Mouse (Mus musculus) right cerebral cortex, postnatal 10 days (tissue): ENCODE results near the gene Mob4.

Source experiments
- DNase-seq, 2 experiments: peaks; one replicate each; pipeline ENCODE4 v3.0.0; 2021; ENCODE audit warnings: low spot score in 2 of 2

Gene Mob4

GRCm38 (mm10) chr1:55131424-55132014, 488 bp downstream of the Mob4 start:
- peak in 1 of 2 experiments; percentile 61 for DNase-seq

GRCm38 (mm10) chr1:55132308-55132707, 1.3 kb downstream of the Mob4 start:
- DNase-seq: no peak

GRCm38 (mm10) chr1:55133173-55133572, 2.1 kb downstream of the Mob4 start:
- DNase-seq: no peak

GRCm38 (mm10) chr1:55134301-55134700, 3.3 kb downstream of the Mob4 start:
- no peak for DNase-seq

- no peak for DNase-seq
Observed at GRCm38 (mm10) chr1:55135846-55136245, 4.8 kb downstream of the Mob4 start.

- DNase-seq: no peak
Observed at GRCm38 (mm10) chr1:55144338-55144737, 13.3 kb downstream of the Mob4 start.

GRCm38 (mm10) chr1:55145556-55145955, 14.5 kb downstream of the Mob4 start:
- peak; percentile 25 to 41 for DNase-seq

GRCm38 (mm10) chr1:55157329-55157728, 26.3 kb downstream of the Mob4 start:
- no peak for DNase-seq

- DNase-seq: peak in 1 of 2 experiments; percentile 38
Observed at GRCm38 (mm10) chr1:55158211-55158610, 27.2 kb downstream of the Mob4 start.

- DNase-seq: peak in 1 of 2 experiments; percentile 47
Observed at GRCm38 (mm10) chr1:55158821-55159220, 27.8 kb downstream of the Mob4 start.

- no peak for DNase-seq
Observed at GRCm38 (mm10) chr1:55160218-55160617, 29.2 kb downstream of the Mob4 start.

- peak; percentile 46 to 71 for DNase-seq
Observed at GRCm38 (mm10) chr1:55160831-55161638, 30.0 kb downstream of the Mob4 start.

- DNase-seq: no peak
Observed at GRCm38 (mm10) chr1:55161895-55162294, 30.9 kb downstream of the Mob4 start.

GRCm38 (mm10) chr1:55162781-55163180, 31.8 kb downstream of the Mob4 start:
- DNase-seq: peak in 1 of 2 experiments; percentile 15

- DNase-seq: no peak
Observed at GRCm38 (mm10) chr1:55164005-55164404, 33.0 kb downstream of the Mob4 start.

- no peak for DNase-seq
Observed at GRCm38 (mm10) chr1:55167560-55167959, 36.5 kb downstream of the Mob4 start.

GRCm38 (mm10) chr1:55168591-55168990, 37.6 kb downstream of the Mob4 start:
- no peak for DNase-seq

GRCm38 (mm10) chr1:55171361-55172325, 40.6 kb downstream of the Mob4 start:
- DNase-seq: no peak

GRCm38 (mm10) chr1:55173720-55174557, 42.9 kb downstream of the Mob4 start:
- DNase-seq: no peak

- no peak for DNase-seq
Observed at GRCm38 (mm10) chr1:55174558-55175034, 43.6 kb downstream of the Mob4 start.
